Mouse (Mus musculus): ENCODE measurements around the gene Olfr694. TPM values are rescaled to one million over a fixed set of nuclear protein-coding genes. Genes with fewer than 3 reads are reported as not detected.

Olfr694 gene
- not detected in 2 replicates for polyA plus RNA-seq (2012; rRNA removed)

GRCm38 (mm10) chr7:106691714-106692113 is at the start of gene Olfr694:
Gene Olfr694, minus strand, starts transcription at chr7:106691814.

GRCm38 (mm10) chr7:106716296-106716695 is 24.7 kb upstream of the Olfr694 start, which contains the start of gene Olfr695:
Gene Olfr695, minus strand, starts transcription at chr7:106716396.

GRCm38 (mm10) chr7:106680484-106680883 is 11.1 kb downstream of the Olfr694 start, which contains the start of gene Olfr693:
Gene Olfr693, minus strand, starts transcription at chr7:106680584.

Other genes with a start within 250 kb of the Olfr694 start
- not detected in 2 replicates for gene Olfr693, start 11.2 kb downstream of the Olfr694 start, polyA plus RNA-seq (2012; rRNA removed)
- gene Olfr695, start 24.6 kb upstream of the Olfr694 start, polyA plus RNA-seq (2012; rRNA removed), result not detected in 2 replicates
- gene Olfr697, start 50.6 kb upstream of the Olfr694 start, polyA plus RNA-seq (2012; rRNA removed), result not detected in 2 replicates
- gene Olfr698, start 63.6 kb upstream of the Olfr694 start, polyA plus RNA-seq (2012; rRNA removed), result not detected in 2 replicates
- not detected in 2 replicates for gene Olfr699, start 101.4 kb upstream of the Olfr694 start, polyA plus RNA-seq (2012; rRNA removed)
- gene Olfr700, start 117.0 kb upstream of the Olfr694 start, polyA plus RNA-seq (2012; rRNA removed), result not detected in 2 replicates
- gene Olfr701, start 122.3 kb upstream of the Olfr694 start, polyA plus RNA-seq (2012; rRNA removed), result not detected in 2 replicates
- gene Olfr702, start 142.1 kb upstream of the Olfr694 start, polyA plus RNA-seq (2012; rRNA removed), result not detected in 2 replicates
- not detected in 2 replicates for gene Olfr703, start 151.5 kb upstream of the Olfr694 start, polyA plus RNA-seq (2012; rRNA removed)
- gene Olfr704, start 171.4 kb upstream of the Olfr694 start, polyA plus RNA-seq (2012; rRNA removed), result not detected in 2 replicates
- gene Olfr705, start 185.1 kb upstream of the Olfr694 start, polyA plus RNA-seq (2012; rRNA removed), result not detected in 2 replicates
- gene Olfr706, start 196.3 kb upstream of the Olfr694 start, polyA plus RNA-seq (2012; rRNA removed), result not detected in 2 replicates
- not detected in 2 replicates for gene Olfr707, start 209.4 kb upstream of the Olfr694 start, polyA plus RNA-seq (2012; rRNA removed)
- not detected in 2 replicates for gene Olfr1532-ps1, start 216.2 kb upstream of the Olfr694 start, polyA plus RNA-seq (2012; rRNA removed)
- gene Olfr709-ps1, start 240.4 kb upstream of the Olfr694 start, polyA plus RNA-seq (2012; rRNA removed), result not detected in 2 replicates